Mouse (Mus musculus) ES-Bruce4 (cell line): ENCODE measurements around the gene Cacng1. TPM values are rescaled to one million over a fixed set of nuclear protein-coding genes. Genes with fewer than 3 reads are reported as not detected.

Source experiments
- H3K27ac ChIP-seq: 2 replicates; pipeline ENCODE4 v1.5.1; 2012; ENCODE audit warnings: low read length, inconsistent platforms; ENCODE audit not compliant: insufficient read depth
- H3K27me3 ChIP-seq: 2 replicates; pipeline ENCODE4 v1.6.1; 2012; ENCODE audit warnings: mild to moderate bottlenecking, low read length, inconsistent platforms; ENCODE audit not compliant: control insufficient read depth, poor library complexity, insufficient read depth, severe bottlenecking
- H3K36me3 ChIP-seq: 2 replicates; pipeline ENCODE4 v1.6.1; 2012; ENCODE audit warnings: inconsistent platforms, mild to moderate bottlenecking, low read length, moderate library complexity; ENCODE audit not compliant: control insufficient read depth, poor library complexity, insufficient read depth, severe bottlenecking
- H3K4me1 ChIP-seq: one replicate; pipeline ENCODE4 v1.8.1; 2011; ENCODE audit warnings: low read length; ENCODE audit not compliant: control insufficient read depth, insufficient read depth
- H3K4me3 ChIP-seq: 2 replicates; pipeline ENCODE4 v1.5.1; 2011; ENCODE audit warnings: low read depth, mild to moderate bottlenecking, low read length
- H3K9ac ChIP-seq: 2 replicates; pipeline ENCODE4 v1.6.1; 2012; ENCODE audit warnings: low read depth, mild to moderate bottlenecking, inconsistent platforms; ENCODE audit not compliant: poor library complexity, severe bottlenecking
- H3K9me3 ChIP-seq: replicated peaks from 2 replicates; pipeline ENCODE4 v1.6.1; 2012; ENCODE audit warnings: mild to moderate bottlenecking, low read length, inconsistent platforms; ENCODE audit not compliant: control insufficient read depth, poor library complexity, insufficient read depth, severe bottlenecking
- CTCF ChIP-seq: IDR thresholded peaks from one replicate; pipeline ENCODE4 v1.8.1; 2011; ENCODE audit warnings: low read depth, low read length
- EP300 ChIP-seq: IDR thresholded peaks from 2 replicates; pipeline ENCODE4 v1.6.1; 2011; ENCODE audit warnings: low read depth, low read length; ENCODE audit not compliant: insufficient read depth
- POLR2A ChIP-seq: IDR thresholded peaks from one replicate; pipeline ENCODE4 v1.8.1; 2011; ENCODE audit warnings: low read length; ENCODE audit not compliant: insufficient read depth
- polyA plus RNA-seq: library from polyadenylated mRNA; stranded (reverse); fragments of >200 nt; gene quantifications from 2 replicates; pipeline ENCODE4 v1.2.4, GENCODE M21; 2011; ENCODE audit warnings: low read depth; ENCODE audit not compliant: missing spikeins, insufficient read depth, insufficient read length

Gene Cacng1
- polyA plus RNA-seq, 1 experiment, result not detected

GRCm38 (mm10) chr11:107714368-107714767 is 2.0 kb downstream of the Cacng1 start:
- Histone ChIP-seq H3K27ac (no peak overlapping the region), H3K9ac (no peak overlapping the region), H3K4me3 (no peak overlapping the region), H3K4me1 (no peaks in the 10 kb centered on the region), H3K36me3 (no peaks in the 10 kb centered on the region), H3K9me3 (no peaks in the 10 kb centered on the region), H3K27me3 (no peaks in the 10 kb centered on the region)
- TF ChIP-seq EP300 (no peak), POLR2A (no peak), CTCF (no peak)

DNA sequence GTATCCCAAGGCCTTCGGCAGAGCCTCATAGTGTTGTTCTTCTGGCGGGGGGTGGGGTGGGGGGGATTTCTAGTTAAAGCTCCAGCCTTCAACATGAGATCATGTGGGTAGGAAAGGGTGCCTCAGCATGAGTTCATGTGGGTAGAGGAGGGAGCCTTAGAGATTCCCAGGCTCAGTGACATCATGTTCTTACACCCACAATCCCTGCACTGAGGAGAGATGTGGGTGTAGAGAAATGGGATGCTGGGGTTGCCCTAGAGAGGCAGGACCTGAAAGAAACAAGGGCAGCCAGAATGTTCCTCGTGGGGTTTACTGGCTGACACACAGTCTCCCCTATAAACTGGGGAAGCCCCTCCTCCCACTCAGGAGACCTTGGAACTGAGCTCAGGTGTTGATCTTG is 5.9 kb downstream of the Cacng1 start:
- no peak for TF ChIP-seq CTCF
- no peak for TF ChIP-seq EP300
- no peak for TF ChIP-seq POLR2A
- Histone ChIP-seq H3K4me3 (no peak overlapping the region), H3K9ac (no peak overlapping the region), H3K36me3 (no peaks in the 10 kb centered on the region), H3K9me3 (no peaks in the 10 kb centered on the region), H3K27me3 (no peaks in the 10 kb centered on the region), H3K4me1 (no peaks in the 10 kb centered on the region), H3K27ac (no peak overlapping the region)

- H3K27ac ChIP-seq, result no peak overlapping the region
- no peaks in the 10 kb centered on the region for H3K9me3 ChIP-seq
- no peaks in the 10 kb centered on the region for H3K36me3 ChIP-seq
- H3K9ac ChIP-seq, result no peak overlapping the region
- no peaks in the 10 kb centered on the region for H3K27me3 ChIP-seq
- no peak overlapping the region for H3K4me3 ChIP-seq
- TF ChIP-seq POLR2A (no peak), CTCF (no peak), EP300 (no peak)
- H3K4me1 ChIP-seq, result no peaks in the 10 kb centered on the region
Measured at GRCm38 (mm10) chr11:107707897-107708610, 8.3 kb downstream of the Cacng1 start.

GRCm38 (mm10) chr11:107705476-107706074 is 10.7 kb downstream of the Cacng1 start:
- Histone ChIP-seq H3K9me3 (no peaks in the 10 kb centered on the region), H3K36me3 (no peaks in the 10 kb centered on the region), H3K4me3 (no peak overlapping the region), H3K27ac (no peak overlapping the region), H3K4me1 (no peaks in the 10 kb centered on the region), H3K9ac (no peak overlapping the region), H3K27me3 (no peaks in the 10 kb centered on the region)
- TF ChIP-seq POLR2A, result no peak
- no peak for TF ChIP-seq CTCF
- no peak for TF ChIP-seq EP300

DNA sequence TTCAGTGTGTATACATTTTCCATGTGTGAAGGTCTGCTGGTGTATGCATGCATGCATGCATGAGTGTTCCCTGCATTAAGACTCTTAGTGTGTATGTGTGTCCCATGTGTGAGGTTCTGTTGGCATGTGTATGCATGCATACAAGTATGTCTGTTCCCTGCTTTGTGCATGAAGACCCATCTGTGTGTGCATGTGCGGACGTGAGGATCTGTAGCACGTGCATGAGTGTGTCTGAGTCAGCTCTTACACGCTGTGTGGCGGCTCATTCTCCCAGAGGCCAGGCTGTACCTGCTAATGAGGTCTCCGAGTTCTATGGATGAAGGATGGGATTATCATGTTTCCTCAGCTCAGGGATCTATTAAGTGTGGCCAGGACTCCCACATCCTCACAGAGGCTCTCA is 11.3 kb downstream of the Cacng1 start:
- H3K9me3 ChIP-seq, result no peaks in the 10 kb centered on the region
- no peak overlapping the region for H3K9ac ChIP-seq
- no peak overlapping the region for H3K27ac ChIP-seq
- TF ChIP-seq POLR2A (no peak), EP300 (no peak), CTCF (no peak)
- no peaks in the 10 kb centered on the region for H3K27me3 ChIP-seq
- H3K36me3 ChIP-seq, result no peaks in the 10 kb centered on the region
- H3K4me3 ChIP-seq, result no peak overlapping the region
- H3K4me1 ChIP-seq, result no peaks in the 10 kb centered on the region

DNA sequence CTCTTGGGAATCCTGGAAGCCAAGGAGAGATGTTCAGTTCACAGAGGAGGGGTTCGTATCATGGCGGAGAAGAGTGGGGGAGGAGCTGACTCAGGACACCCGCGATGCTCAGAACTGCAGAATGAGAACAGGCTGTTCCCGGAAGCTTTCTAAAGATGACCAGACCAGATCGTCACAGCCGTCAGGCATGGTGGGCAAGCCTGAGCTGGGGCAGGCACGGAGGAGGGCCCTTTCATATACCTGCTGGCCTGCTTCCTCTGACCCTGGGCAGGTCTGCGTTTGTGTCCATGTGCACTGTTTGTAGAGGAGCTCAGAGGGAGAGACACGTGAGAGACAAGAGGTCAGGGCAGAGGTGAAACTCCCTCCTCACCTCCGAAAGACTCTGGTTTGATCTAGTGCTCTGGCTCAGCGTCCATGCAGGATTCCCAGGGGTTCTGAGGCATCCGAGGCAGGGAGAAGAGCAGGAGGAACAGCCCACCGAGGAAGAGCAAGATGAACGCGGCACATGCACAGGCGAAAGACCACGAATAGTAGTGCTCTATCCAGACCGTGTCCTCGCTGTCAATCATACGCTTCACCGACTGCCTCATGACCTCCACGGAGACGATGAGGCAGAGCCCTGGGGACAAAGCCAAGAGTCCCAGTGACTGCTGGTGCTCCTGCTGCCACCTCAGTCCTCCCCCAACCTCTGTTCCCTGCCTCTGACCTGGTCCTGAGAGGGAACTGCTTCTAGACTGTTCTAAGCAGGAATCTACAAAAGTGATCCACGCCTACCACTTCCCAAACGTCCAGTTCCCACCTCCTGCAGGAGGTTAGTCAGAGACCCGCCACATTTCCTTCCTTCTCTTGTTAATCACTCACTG is 12.8 kb downstream of the Cacng1 start:
- Histone ChIP-seq H3K4me1 (no peaks in the 10 kb centered on the region), H3K4me3 (no peak overlapping the region), H3K36me3 (no peaks in the 10 kb centered on the region), H3K9me3 (no peaks in the 10 kb centered on the region), H3K27ac (no peak overlapping the region), H3K9ac (no peak overlapping the region), H3K27me3 (no peaks in the 10 kb centered on the region)
- no peak for TF ChIP-seq CTCF
- TF ChIP-seq POLR2A, result no peak
- TF ChIP-seq EP300, result no peak
